Mouse (Mus musculus) fibroblast of lung, adult 2 months (primary cell): ENCODE measurements around the gene Snx20.
"Not testable (repeated sequence)": the region's sequence is repeated elsewhere in the genome, so short reads cannot be mapped to it uniquely, and the experiment has no call there.

Experiments
- DNase-seq: peaks from one replicate; pipeline ENCODE4 v3.0.0-alpha.2; 2011; ENCODE audit warnings: low read depth

The Snx20 gene

DNA sequence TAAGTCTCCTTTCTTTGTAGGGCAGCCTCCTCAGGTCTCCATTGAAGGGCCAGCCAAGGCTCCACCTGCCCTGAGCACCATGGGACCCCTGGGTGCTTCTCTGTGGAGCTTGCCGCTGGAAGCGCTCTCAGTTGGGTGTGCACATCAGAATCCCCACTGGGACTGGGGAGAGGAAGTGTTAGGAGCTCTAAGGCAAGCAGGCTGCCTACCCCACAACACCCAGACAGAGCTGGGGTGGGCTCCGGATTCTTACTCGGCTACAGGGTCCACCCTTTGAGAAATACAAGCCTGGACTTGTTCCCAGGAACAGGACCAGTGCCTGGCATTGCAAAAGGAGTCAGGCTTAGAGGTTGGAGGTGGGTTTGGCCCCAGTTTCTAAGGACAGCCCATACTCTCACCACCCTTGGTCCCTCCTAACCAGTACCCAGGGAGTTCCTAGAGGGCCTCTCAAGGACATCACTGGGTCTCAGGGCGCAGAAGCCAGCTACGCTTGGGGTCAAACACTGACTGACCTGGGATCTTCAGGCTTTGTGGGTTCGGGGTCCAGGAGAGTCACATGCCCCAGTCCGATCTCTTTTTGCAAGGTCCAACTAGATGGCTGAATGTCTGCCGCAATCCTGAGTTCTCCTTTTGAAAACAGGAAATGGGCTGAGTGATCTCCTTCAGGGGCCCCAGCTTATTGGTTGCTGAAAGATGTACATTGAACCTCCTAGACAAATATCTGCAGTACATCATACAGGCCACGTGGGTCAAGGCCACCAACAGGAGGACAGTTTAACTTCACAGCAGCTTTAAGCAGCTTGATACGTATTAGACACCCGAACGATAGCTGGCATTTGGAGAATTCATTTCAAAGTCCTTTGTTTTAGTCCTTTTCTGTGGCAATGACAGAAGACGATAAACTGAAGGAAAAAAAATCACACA lies at the start of gene Snx20:
Snx20 (minus strand) TSS at position 655 of the 924 bp plus-strand sequence.
- no peak for DNase-seq

DNA sequence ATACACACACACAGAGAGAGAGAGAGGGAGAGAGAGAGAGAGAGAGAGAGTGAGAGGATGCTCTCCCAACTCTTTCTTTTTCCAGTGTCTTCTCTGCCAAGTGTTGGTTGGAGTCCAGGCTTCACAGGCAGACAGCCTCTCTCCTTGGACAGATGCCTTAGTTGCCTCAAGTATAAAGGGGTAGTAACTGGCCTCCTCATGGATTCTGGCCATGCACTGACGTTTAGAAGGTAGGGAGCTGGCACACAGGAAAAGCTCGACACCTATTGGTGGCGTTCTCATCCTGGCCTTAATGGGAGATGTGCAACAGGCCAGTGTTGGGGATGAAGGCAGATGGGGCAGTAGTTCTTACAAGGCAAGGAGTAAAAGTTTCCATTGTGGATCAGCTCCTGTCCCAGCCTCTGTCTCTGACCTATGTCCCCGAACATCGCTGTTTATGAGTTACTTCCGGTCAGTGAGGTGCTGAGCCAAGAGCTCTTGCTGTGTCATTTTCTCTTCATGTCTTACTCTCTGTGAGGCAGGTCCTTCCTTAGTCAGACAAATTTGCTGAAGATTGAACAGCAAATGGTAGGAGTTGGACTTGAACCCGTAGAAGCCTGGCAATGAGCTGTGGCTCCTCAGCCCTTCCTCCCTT lies 47.8 kb upstream of the Snx20 start:
- DNase-seq: no peak

- DNase-seq: no peak
Observed at GRCm38 (mm10) chr8:88681046-88681445, 45.1 kb upstream of the Snx20 start.

DNA sequence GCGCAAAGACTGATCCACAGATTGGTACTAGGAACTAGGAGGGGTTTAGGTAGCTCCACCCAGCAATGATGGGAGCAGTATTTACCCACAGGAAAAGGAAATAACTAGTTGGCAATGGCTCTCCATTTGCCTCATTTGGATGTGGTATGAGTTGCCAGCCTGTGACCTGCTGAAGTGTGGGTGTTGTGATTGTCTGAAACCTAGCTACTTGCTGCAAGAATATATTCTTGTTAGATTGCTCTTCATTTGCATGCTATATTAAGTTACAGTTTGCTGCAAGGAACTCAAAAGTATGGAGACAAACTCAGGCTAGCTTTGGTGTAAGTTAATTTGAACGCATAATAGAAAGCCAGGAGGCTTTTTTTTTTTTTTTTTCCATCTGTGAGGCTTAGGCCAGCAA lies 44.6 kb upstream of the Snx20 start:
- no peak for DNase-seq

- DNase-seq: no peak
Observed at GRCm38 (mm10) chr8:88677071-88677470, 41.1 kb upstream of the Snx20 start.

DNA sequence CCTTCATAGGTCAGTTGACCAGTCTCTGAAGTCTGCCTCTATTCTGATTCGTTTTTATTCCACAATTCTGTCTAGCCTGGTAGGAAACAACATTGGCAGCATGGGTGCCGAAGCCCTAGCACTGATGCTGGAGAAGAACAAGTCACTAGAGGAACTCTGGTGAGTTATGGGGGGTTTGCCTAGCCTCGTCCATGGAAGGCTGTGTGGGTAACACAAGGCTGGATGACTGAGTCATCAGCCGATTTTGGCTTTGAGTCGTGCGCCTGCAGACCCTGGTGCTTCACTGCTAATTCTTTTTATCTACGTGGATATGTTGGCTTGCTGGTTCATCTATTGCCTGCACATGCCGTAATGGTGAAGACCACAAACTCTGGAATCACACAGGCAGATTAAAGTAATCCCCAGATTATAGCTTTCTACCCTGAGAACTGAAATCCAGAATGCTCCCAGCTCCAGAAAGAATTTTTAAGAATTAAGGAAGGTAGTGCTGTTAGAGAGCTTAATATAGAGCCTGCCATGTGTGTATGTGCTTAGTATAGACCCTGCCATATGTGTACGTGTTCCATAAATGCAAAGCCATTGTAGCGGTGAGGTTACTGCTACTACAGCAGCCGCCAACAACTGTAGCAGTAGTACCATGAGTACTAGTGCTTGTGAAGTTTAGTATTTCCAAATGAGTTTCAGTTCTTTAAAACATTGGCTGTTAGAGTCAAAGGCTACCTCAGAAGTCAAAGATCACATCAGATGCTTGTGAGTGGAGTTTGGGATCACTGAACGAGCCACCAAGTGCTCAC lies 39.6 kb upstream of the Snx20 start:
- no peak for DNase-seq

GRCm38 (mm10) chr8:88673859-88674258 lies 37.9 kb upstream of the Snx20 start:
- no peak for DNase-seq

DNA sequence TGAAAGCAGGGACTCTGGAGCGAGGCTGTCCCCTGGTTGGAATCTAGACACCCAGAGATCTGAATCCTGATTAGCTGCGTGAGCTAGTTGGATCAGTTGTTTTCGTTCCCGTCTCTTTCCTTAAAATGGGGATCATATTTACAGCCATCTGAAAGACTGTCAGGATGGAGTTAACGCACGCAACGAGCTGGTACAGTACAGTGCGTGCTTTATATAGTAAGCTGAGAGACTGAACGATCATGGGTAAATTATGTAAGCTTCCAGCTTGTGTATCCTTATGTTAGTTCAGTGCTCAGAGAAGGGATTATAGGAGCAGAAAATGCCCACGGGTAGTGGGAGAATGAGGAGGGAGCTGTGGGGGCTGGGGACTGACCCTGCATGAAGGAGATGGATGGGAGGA lies 35.6 kb upstream of the Snx20 start:
- DNase-seq: no peak

DNA sequence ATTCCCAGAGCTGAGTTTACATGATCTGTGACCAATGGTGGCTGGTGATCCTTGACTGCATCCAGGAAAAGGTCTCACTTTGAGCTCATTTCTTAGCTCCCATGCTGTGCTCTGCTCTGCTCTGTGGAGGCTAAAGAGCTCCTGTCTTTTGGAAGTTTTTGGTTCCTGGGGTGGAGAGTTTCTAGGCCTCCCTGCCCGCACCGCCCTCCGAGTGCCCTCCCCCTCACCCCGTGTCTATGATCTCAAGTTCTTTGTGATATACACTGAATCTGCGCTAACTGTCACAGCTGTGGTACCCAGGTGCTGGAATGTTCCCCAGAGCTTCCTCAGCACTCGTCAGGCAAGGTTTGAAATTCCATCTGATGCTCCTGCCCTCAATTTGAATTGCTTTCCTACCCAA lies 34.9 kb upstream of the Snx20 start:
- DNase-seq: no peak

DNA sequence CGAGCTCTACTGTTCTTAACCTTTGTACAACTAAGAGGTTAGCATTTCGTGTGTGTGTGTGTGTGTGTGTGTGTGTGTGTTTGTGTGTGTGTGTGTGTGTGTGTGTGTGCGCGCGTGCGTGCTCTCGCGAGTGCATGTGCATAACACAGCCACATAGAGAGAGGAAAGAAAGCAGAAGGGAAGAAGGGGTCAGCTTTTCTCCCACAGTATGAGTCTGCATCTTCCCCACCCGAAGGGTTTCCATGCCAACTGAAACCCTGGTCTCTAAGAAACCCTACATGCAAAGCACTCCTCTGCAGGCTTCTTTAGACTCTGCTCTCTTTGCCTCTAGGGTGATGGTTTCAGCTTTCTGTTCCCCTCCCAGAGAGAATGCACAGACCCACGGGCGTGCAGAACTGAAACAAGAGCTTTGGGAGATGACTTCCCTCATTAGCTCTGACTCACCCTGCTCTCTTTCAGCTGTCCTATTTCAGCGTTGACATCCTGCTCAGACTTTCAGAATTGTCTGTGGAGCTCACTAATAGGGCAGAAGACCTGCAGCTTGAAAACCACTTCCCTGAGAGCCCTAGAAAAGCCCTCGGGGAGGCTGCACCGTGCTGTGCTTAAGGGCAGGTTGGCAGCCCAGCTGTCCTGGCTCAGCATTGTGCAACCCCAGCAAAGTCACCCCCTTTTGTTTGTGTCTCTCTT lies 32.6 kb upstream of the Snx20 start:
- no peak for DNase-seq

GRCm38 (mm10) chr8:88666435-88666834 lies 30.5 kb upstream of the Snx20 start:
- DNase-seq: no peak

- DNase-seq: no peak
Observed at GRCm38 (mm10) chr8:88664947-88665346, 29.0 kb upstream of the Snx20 start.

- DNase-seq: no peak
Observed at GRCm38 (mm10) chr8:88664121-88664520, 28.2 kb upstream of the Snx20 start.

DNA sequence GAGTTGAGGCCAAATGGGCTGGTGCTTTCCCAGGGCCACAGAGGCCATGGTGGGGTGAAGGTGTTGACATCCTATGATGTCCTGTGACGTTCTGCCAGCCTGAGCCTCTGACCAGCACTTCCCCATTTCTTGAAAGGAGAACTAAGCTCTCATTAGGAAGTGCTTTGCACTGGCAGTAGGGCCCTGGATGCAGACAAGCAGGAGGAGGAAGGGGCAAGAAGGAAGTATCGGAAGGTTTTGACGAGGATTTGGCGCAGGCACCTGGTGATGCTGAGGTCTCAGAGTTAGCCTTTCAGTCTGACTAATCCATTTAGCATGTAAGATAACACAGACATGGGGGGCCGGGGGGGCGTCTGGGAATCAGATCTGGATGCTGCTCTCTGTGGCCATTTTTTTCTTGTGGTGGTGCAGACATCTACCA lies 26.5 kb upstream of the Snx20 start:
- no peak for DNase-seq

DNA sequence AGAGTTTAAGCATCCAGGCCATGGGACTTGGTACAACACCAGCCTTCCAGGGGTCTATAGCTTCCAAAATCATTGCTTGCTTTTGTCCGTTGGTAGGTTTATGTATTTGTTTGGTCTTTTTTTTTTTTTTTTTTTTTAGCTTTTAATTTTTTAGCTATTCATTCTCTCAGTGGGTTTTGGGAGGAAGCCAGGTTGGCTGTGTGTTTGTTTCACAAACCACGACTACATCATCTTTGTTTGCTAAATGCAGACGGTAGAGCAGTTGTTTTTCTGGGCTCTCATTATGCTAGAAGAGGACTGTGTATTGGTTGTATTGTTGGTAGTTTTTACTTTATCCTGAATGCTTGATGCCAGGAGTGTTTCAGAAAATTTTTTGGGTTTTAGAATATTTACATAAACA lies 23.9 kb upstream of the Snx20 start:
- no peak for DNase-seq

- DNase-seq: no peak
Observed at GRCm38 (mm10) chr8:88655334-88655733, 19.4 kb upstream of the Snx20 start.

- DNase-seq: not testable (repeated sequence)
Observed at GRCm38 (mm10) chr8:88651122-88651521, 15.2 kb upstream of the Snx20 start.

GRCm38 (mm10) chr8:88650016-88650708 lies 14.2 kb upstream of the Snx20 start:
- no peak for DNase-seq

GRCm38 (mm10) chr8:88648322-88648721 lies 12.4 kb upstream of the Snx20 start:
- DNase-seq: no peak

DNA sequence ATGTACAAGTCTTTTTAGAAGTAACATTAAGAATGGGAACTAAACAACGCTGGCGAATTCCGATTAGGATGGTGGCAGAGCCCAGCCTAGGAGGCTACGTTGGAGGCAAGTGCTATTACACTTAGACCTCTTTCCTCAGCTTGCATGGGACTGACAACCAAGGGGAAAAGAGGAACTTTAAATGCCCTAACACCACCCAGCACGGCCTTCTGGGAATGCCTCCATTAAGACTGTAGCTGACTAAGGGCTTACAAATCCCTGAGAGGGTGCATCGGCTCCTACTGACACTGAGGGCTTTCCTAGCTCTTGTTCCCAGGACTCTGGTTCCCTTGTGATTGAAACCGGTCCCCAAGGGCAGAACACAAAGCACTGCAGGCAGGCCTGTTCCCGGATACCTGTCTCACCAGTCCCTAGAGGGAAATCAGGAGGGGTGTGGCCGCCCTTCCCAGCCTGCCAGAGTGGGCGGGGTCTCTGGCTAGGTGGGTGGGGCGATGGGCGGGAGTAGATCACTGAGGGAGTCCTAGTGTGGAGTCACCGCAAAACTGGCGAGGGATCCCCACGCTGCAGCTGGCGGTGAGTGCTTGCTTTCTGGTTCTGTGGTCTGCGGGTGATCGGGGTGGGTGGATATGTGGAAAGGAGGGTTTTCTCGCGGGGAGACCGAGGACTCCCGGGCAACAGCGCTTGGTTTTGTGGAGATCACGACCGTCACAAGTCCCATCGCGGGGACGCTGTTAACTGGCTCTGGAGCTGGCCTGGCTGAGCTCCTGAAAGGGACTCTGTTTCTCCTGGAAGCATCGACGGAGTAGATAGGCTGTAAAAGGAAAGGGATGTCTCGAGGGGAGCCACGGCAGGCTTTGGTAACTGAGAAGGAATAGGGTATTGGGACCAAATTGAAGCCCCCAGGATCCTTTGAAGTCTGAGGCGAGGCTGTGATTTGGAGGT lies 11.2 kb upstream of the Snx20 start, which contains the start of gene Nod2:
Nod2 (plus strand) TSS at position 479 of the 942 bp plus-strand sequence.
- no peak for DNase-seq
